Comparison of ENCODE assay signal across 9 mouse cellular contexts in genomic region chr17:31018267-31018666, GRCm38 (mm10). TPM values are rescaled to one million over a fixed set of nuclear protein-coding genes. Genes with fewer than 3 reads are reported as not detected.
DNase-seq lines count a peak whose midpoint lies in the region; ATAC-seq and TF ChIP-seq lines count a peak whose summit lies in the region.
"Had no signal": no experiment of that assay in that cellular context is flagged by ENCODE, and none has a peak within 500 bp of the region (broad histone marks: within the 10 kb centered on the region; RNA-seq: fewer than 3 reads in every experiment).

No protein-coding gene starts in this region.

- TF ChIP-seq EP300 in lung, postnatal 0 days (IDR thresholded peaks at IDR 0.05): no peak

- H3K4me3 ChIP-seq in forebrain, embryonic 10.5 days: no peak overlapping the region
- H3K4me3 ChIP-seq in forebrain, embryonic 16.5 days (replicated peaks; ENCODE audit: low read length): no peak overlapping the region
- no peak overlapping the region for H3K4me3 ChIP-seq in testis, adult 2 months (ENCODE audit: control insufficient read depth, low read depth, low read length)
- no peak overlapping the region for H3K4me3 ChIP-seq in lung, postnatal 0 days (ENCODE audit: low read depth, low read length)

- peak; percentile 60 for DNase-seq in forebrain, embryonic 10.5 days (ENCODE audit: extremely low spot score, low spot score)
- DNase-seq in testis, postnatal 14 days (ENCODE audit: low spot score): no peak
- peak; percentile 11 to 62 for DNase-seq in kidney, adult 8-10 months
- peak; percentile 78 for DNase-seq in lung, postnatal 0 days (ENCODE audit: low spot score)
- peak; percentile 20 to 66 for DNase-seq in spleen, adult 18-20 months

- H3K9ac ChIP-seq in forebrain, embryonic 16.5 days (replicated peaks; ENCODE audit: low read depth, low read length): no peak overlapping the region
- H3K9ac ChIP-seq in lung, postnatal 0 days (replicated peaks; ENCODE audit: low read depth): no peak overlapping the region

- no peaks in the 10 kb centered on the region for H3K27me3 ChIP-seq in forebrain, embryonic 10.5 days (ENCODE audit: poor library complexity, severe bottlenecking)
- no peaks in the 10 kb centered on the region for H3K27me3 ChIP-seq in forebrain, embryonic 16.5 days (replicated peaks; ENCODE audit: control insufficient read depth, insufficient read depth, low read length)
- H3K27me3 ChIP-seq in testis, adult 2 months (ENCODE audit: control insufficient read depth, insufficient read depth, low read length): no peaks in the 10 kb centered on the region
- H3K27me3 ChIP-seq in lung, postnatal 0 days (replicated peaks; ENCODE audit: insufficient read depth, low read length): no peaks in the 10 kb centered on the region

- ATAC-seq in forebrain, embryonic 16.5 days: no peak
- peak; percentile 77 for ATAC-seq in common myeloid progenitor, adult 5-6 weeks (replicated peaks; ENCODE audit: low read depth, poor library complexity, severe bottlenecking)
- ATAC-seq in lung, postnatal 0 days: no peak; the same call in 1 of the 2 replicates

- H3K9me3 ChIP-seq in forebrain, embryonic 10.5 days: no peaks in the 10 kb centered on the region; the same call in 1 of the 2 replicates
- H3K9me3 ChIP-seq in forebrain, embryonic 16.5 days (ENCODE audit: control insufficient read depth, low read length): peaks cover 3% of the 10 kb centered on the region; the same call in 1 of the 2 replicates
- H3K9me3 ChIP-seq in lung, postnatal 0 days (ENCODE audit: low read length): no peaks in the 10 kb centered on the region

- TF ChIP-seq CTCF in testis, adult 2 months (IDR thresholded peaks at IDR 0.05; ENCODE audit: control insufficient read depth, insufficient read depth, insufficient replicate concordance, low read depth, low read length): peak; percentile 32; the same call in 1 of the 2 replicates
- peak; percentile 78 for TF ChIP-seq CTCF in lung, postnatal 0 days (IDR thresholded peaks at IDR 0.05)

- H3K4me1 ChIP-seq in forebrain, embryonic 10.5 days: peaks cover 4% of the 10 kb centered on the region; the same call in 1 of the 2 replicates
- H3K4me1 ChIP-seq in forebrain, embryonic 16.5 days (replicated peaks; ENCODE audit: control insufficient read depth, insufficient read depth, low read length): no peaks in the 10 kb centered on the region
- H3K4me1 ChIP-seq in testis, adult 2 months (ENCODE audit: control insufficient read depth, insufficient read depth, low read length): no peaks in the 10 kb centered on the region
- H3K4me1 ChIP-seq in lung, postnatal 0 days (ENCODE audit: insufficient read depth, low read depth, low read length): peaks cover 6% of the 10 kb centered on the region; the same call in 1 of the 2 replicates

- no peak for TF ChIP-seq POLR2A in testis, adult 2 months (IDR thresholded peaks at IDR 0.05; ENCODE audit: control insufficient read depth, low read depth, low read length)

- H3K4me2 ChIP-seq in forebrain, embryonic 16.5 days (ENCODE audit: low read length): no peak overlapping the region
- H3K4me2 ChIP-seq in lung, postnatal 0 days (replicated peaks; ENCODE audit: low read depth, low read length): no peak overlapping the region

- no peak overlapping the region for H3K27ac ChIP-seq in forebrain, embryonic 10.5 days
- no peak overlapping the region for H3K27ac ChIP-seq in forebrain, embryonic 16.5 days (ENCODE audit: low read length)
- H3K27ac ChIP-seq in testis, adult 2 months (ENCODE audit: control insufficient read depth, insufficient read depth, low read depth, low read length): no peak overlapping the region
- no peak overlapping the region for H3K27ac ChIP-seq in lung, postnatal 0 days (ENCODE audit: low read length)

- 68% methylated on average over 4 of the region's 4 CpGs for WGBS in forebrain, embryonic 10.5 days
- 65% methylated on average over 4 of the region's 4 CpGs for WGBS in forebrain, embryonic 16.5 days
- WGBS in lung, postnatal 0 days: 64% methylated on average over 4 of the region's 4 CpGs

- H3K36me3 ChIP-seq in forebrain, embryonic 10.5 days (replicated peaks): no peaks in the 10 kb centered on the region
- no peaks in the 10 kb centered on the region for H3K36me3 ChIP-seq in forebrain, embryonic 16.5 days (ENCODE audit: control insufficient read depth, insufficient read depth)
- no peaks in the 10 kb centered on the region for H3K36me3 ChIP-seq in testis, adult 2 months (ENCODE audit: control insufficient read depth, insufficient read depth, low read length)
- no peaks in the 10 kb centered on the region for H3K36me3 ChIP-seq in lung, postnatal 0 days (ENCODE audit: insufficient read depth, low read length)
- H3K36me3 ChIP-seq: G1E had no signal

RNA-seq across cellular contexts. Expression of gene Abcg1, which starts 39.2 kb away (rescaled TPM):
- 6.7 and 7.9 TPM in 2 replicates for polyA plus RNA-seq in forebrain, embryonic 10.5 days (2016; fragmentation: Nextera tagmentation; extraction: Ambion mirVana)
- polyA plus RNA-seq in forebrain, embryonic 16.5 days (2015; fragmentation: Nextera tagmentation; extraction: Ambion mirVana): 19.3 and 20.4 TPM in 2 replicates
- 0.65 and 1.3 TPM in 2 replicates for polyA plus RNA-seq in testis, adult 2 months (2012; rRNA removed)
- 19.5 and 22.7 TPM in 2 replicates for total RNA-seq in common myeloid progenitor, adult 5-6 weeks (2017)
- polyA plus RNA-seq in lung, postnatal 0 days (2015; fragmentation: Nextera tagmentation; extraction: Ambion mirVana): 26.9 and 35.3 TPM in 2 replicates
- polyA plus RNA-seq: G1E had no signal
